In the genomic region with DNA sequence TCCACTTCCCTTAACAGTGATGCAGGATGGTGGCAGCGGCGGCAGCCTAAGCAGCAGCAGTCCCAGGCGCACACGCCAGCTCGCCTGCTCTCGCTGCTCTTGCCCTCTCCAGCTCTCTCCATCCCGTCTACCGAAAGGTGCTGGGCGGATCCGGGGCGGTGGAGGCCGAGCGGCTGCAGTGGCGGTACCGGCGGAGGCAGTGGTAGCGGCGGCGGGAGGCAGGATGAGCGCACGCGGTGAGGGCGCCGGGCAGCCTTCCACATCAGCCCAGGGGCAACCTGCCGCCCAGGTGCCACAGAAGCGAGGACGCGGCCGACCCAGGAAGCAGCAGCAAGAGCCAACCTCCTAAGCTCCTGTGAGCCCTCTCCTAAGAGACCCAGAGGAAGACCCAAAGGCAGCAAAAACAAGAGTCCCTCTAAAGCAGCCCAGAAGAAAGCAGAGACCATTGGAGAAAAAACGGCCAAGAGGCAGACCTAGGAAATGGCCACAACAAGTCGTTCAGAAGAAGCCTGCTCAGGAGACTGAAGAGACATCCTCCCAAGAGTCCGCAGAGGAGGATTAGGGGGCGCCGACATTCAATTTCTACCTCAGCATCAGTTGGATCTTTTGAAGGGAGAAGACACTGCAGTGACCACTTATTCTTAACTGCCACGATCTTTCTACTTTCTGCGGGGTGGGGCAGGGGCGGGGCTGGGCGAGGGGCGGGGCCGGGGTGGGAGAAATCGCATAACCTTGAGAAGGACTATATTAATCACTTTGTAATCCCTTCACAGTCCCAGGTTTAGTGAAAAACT, we compare ENCODE assay signal across 8 mouse cellular contexts. TPM values are rescaled to one million over a fixed set of nuclear protein-coding genes. Genes with fewer than 3 reads are reported as not detected.
A peak's percentile ranks its signal among the peaks of the same experiment; 100 is the strongest.
DNase-seq lines count a peak whose midpoint lies in the region; ATAC-seq lines count a peak whose summit lies in the region.

No protein-coding gene starts in this region.

- peak; percentile 47; the same call in 1 of the 2 replicates for ATAC-seq in midbrain, embryonic 12.5 days (ENCODE audit: low FRiP score, low read depth)

- H3K36me3 ChIP-seq in embryonic facial prominence, embryonic 10.5 days (replicated peaks) = no peaks in the 10 kb centered on the region; the same call in 1 of the 2 replicates
- H3K36me3 ChIP-seq in midbrain, embryonic 12.5 days = no peaks in the 10 kb centered on the region

- H3K4me3 ChIP-seq in embryonic facial prominence, embryonic 10.5 days = peak overlapping the region; percentile 63
- H3K4me3 ChIP-seq in midbrain, embryonic 12.5 days = peak overlapping the region; percentile 44

- no peaks in the 10 kb centered on the region for H3K9me3 ChIP-seq in embryonic facial prominence, embryonic 10.5 days
- no peaks in the 10 kb centered on the region for H3K9me3 ChIP-seq in midbrain, embryonic 12.5 days

- H3K9ac ChIP-seq in midbrain, embryonic 12.5 days (replicated peaks) = peak overlapping the region; percentile 59

- H3K4me2 ChIP-seq in midbrain, embryonic 12.5 days (replicated peaks) = peak overlapping the region; percentile 73

- H3K27ac ChIP-seq in embryonic facial prominence, embryonic 10.5 days (replicated peaks) = peak overlapping the region; percentile 54; the same call in 1 of the 2 replicates
- no peak overlapping the region for H3K27ac ChIP-seq in midbrain, embryonic 12.5 days (replicated peaks)

- 1% methylated on average over 41 of the region's 41 CpGs for WGBS in embryonic facial prominence, embryonic 10.5 days
- WGBS in midbrain, embryonic 12.5 days = 1% methylated on average over 37 of the region's 41 CpGs

- peaks cover 10% of the 10 kb centered on the region for H3K4me1 ChIP-seq in embryonic facial prominence, embryonic 10.5 days
- H3K4me1 ChIP-seq in midbrain, embryonic 12.5 days = peaks cover 8% of the 10 kb centered on the region

- H3K27me3 ChIP-seq in embryonic facial prominence, embryonic 10.5 days (replicated peaks; ENCODE audit: low read depth, poor library complexity, severe bottlenecking) = peaks cover 20% of the 10 kb centered on the region
- peaks cover 16% of the 10 kb centered on the region for H3K27me3 ChIP-seq in midbrain, embryonic 12.5 days

- DNase-seq in cerebellum, postnatal 10 days = peak; percentile 36 to 44
- no peak for DNase-seq in cerebellum, postnatal 4 days (ENCODE audit: low spot score in 2 of 2)
- DNase-seq in CD4-positive, CD25-positive, alpha-beta regulatory T cell, adult 2 months (ENCODE audit: low read depth, low spot score) = peak; percentile 22
- peak; percentile 47 for DNase-seq in embryonic facial prominence, embryonic 10.5 days (ENCODE audit: low spot score)
- peak; percentile 19 for DNase-seq in induced T-regulatory cell, adult 2 months (ENCODE audit: low read depth)
- DNase-seq in right cerebral cortex, adult 2 months (ENCODE audit: low spot score in 2 of 2) = no peak
- DNase-seq in spleen, postnatal 36 days (ENCODE audit: low spot score in 2 of 2) = no peak

RNA-seq across cellular contexts. Expression of a gene that starts 21.2 kb away (rescaled TPM):
- polyA plus RNA-seq in embryonic facial prominence, embryonic 10.5 days (2016; fragmentation: Nextera tagmentation; extraction: Ambion mirVana) = 14.6 and 15.6 TPM in 2 replicates
- polyA plus RNA-seq in midbrain, embryonic 12.5 days (2016; fragmentation: Nextera tagmentation; extraction: Ambion mirVana) = 29.5 and 30.1 TPM in 2 replicates

RNA-seq across cellular contexts. Expression of a gene that starts 21.8 kb away (rescaled TPM):
- 34.3 and 34.9 TPM in 2 replicates for polyA plus RNA-seq in embryonic facial prominence, embryonic 10.5 days (2016; fragmentation: Nextera tagmentation; extraction: Ambion mirVana)
- polyA plus RNA-seq in midbrain, embryonic 12.5 days (2016; fragmentation: Nextera tagmentation; extraction: Ambion mirVana) = 95.2 and 100.0 TPM in 2 replicates

Comparison
In these comparisons a context has a peak if more than half of its experiments do, and no peak if none do; other contexts are left out.
1. DNase-seq: peak in cerebellum, postnatal 10 days (2 of 2), CD4-positive, CD25-positive, alpha-beta regulatory T cell, adult 2 months (single experiment), embryonic facial prominence, embryonic 10.5 days (single experiment) and induced T-regulatory cell, adult 2 months (single experiment); none in cerebellum, postnatal 4 days (0 of 2), right cerebral cortex, adult 2 months (0 of 2) and spleen, postnatal 36 days (0 of 2).